Mouse (Mus musculus) cerebellum, adult 2 months (tissue): ENCODE measurements around the gene Acss1.

Experiments
- CTCF ChIP-seq: fragments of 200-500 bp; IDR thresholded peaks from 2 replicates; pipeline ENCODE4 v1.5.1; 2011; ENCODE audit warnings: low read depth, mild to moderate bottlenecking, control low read depth, low read length, moderate library complexity, borderline replicate concordance; ENCODE audit not compliant: insufficient read depth
- POLR2A ChIP-seq: fragments of 200-500 bp; IDR thresholded peaks from 2 replicates; pipeline ENCODE4 v1.6.1; 2011; ENCODE audit warnings: low read length, control low read depth, borderline replicate concordance; ENCODE audit not compliant: insufficient read depth

- TF ChIP-seq CTCF (no peak), POLR2A (no peak)
Observed at GRCm38 (mm10) chr2:150604802-150605201, 63.5 kb downstream of the Acss1 start.
